Mouse (Mus musculus) gastrocnemius, adult 8-10 months (tissue): ENCODE measurements around the gene Sept9. TPM values are rescaled to one million over a fixed set of nuclear protein-coding genes. Genes with fewer than 3 reads are reported as not detected.

Experiments
- DNase-seq, 2 experiments: peaks; one replicate each; pipeline ENCODE4 v3.0.0; 2022; ENCODE audit warnings: low spot score in 2 of 2
- total RNA-seq, 4 experiments: library from RNA; stranded (reverse); gene quantifications; 2 replicates each; pipeline ENCODE4 v1.2.4; 2022

Gene Sept9
- total RNA-seq, 4 experiments from 2014 or later, result 5.7 to 16.2 (median 12.4) TPM

DNA sequence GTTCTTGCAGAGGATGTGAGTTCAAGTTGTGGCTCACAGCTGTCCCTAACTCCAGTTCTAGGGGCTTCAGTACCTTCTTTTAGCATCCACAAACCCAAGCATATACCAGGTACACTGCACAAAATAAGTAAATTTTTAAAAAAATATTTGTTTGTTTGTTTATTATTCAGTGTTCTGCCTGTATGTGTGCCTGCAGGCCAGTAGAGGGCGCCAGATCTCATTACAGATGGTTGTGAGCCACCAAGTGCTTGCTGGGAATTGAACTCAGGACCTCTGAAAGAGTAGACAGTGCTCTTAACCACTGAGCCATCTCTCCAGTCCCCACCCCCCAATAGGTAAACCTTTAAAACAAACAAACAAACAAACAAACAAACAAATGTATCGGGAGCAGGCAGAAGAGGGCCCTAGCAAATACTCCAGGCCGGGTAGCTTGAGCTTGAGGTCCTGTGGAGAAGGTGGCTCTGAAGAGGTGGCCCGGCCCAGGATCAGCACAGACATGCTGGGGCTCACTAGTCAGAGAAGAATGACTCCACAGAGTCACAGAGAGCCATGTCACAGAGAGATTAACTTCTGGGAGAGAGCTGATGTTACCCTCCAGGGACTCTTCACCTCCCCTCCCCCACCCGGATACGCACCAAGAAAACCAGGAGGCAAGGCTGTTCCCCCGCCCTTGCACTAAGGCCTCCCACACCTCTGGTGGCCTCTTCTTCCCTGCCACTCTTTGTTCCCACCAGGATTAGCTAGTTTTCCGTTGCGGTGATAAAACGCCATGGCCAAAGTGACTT lies 202.3 kb downstream of the Sept9 start:
- DNase-seq, result no peak

GRCm38 (mm10) chr11:117402550-117402949 lies 203.1 kb downstream of the Sept9 start:
- no peak for DNase-seq

DNA sequence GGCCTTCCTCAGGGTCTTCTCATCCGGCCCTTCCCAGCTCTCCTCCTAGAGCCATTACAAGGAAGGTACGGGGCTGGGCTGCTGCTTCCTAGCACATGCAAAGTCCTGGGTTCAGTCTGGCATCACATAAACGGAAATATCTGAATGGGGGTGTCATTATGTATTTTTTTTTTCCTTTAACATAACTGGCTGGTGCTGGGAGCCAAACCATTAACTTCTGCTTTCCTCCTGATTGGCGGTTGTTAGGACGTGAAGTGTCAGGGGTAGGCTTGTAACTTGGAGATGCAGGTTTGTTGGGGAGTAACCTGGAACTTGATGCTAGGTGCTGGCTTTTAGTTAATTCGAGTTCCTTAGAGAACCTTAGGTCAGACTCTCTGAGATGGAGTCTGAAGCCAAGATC lies 203.6 kb downstream of the Sept9 start:
- no peak for DNase-seq

DNA sequence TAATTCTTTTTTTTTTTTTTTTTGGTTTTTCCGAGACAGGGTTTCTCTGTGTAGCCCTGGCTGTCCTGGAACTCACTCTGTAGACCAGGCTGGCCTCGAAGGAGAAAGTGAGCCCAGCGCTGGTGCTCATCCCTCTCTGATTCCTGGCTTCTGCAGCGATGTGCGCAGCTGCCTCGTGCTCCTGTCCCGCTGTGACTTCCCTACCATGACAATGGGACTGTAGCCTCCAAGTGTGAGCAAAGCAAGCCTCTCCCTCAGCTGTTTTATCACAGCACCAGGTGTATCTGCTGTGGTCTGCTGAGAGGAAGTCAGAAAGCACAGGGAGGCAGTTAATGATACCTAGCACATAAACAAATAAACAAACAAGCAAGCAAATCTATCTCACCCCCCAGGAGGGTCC lies 204.3 kb downstream of the Sept9 start:
- no peak for DNase-seq

- no peak for DNase-seq
Observed at GRCm38 (mm10) chr11:117406711-117407110, 207.2 kb downstream of the Sept9 start.

DNA sequence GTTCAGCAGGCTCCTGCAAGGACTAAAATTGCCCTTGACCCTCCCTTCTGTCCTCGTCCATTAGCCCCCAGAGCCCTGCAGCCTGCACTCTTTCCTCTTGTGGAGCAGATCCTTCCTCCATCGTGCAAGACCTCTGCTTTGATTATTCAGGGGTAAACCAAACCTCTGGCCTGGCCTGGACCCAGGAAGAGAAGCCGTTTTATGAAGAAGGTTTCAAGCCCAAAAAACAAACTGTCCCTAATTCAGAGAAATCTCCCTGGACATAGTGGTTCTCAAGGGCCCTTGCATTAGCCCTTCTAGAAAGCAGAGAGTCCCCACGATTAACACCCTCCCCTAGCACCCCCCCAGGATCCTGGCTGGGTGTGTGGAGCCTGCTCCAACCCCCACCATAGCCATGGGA lies 207.7 kb downstream of the Sept9 start:
- DNase-seq, result no peak

DNA sequence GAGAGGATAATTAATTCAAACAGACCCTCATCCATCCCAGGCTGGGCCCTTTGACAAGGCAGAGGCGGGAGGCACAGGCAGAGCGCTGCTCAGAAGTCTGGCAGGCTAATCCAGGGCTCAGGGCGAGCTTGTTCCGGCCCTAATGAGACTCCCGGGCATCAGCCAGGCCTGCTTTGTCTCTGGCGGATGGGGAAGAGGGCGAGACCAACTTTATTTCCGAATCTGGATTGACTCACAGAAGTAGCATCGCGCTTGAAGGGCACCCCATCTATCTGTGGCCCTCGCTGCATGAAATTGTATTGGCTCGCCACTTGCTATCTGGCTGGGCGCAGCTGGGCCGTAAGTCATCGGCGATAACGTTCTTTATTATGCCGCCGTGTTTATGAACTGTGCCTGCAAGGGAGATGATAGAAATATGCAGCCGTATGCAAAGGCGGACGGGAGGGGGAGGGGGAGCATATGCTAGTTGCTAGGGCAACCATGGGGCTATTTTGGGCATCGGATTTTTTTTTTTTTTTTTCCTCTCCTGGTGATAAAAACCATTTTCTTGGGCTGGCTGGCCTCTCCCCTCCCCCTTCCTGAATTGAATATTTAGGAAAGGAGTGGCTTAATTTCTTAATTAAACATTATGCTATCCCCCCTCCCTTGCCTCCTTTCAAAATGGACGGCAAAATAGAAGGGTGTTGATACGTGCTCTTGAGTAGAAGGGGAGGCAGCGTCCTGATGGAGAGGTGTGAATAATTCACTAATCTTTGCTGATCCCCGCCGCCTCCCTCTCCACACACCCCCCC lies 208.4 kb downstream of the Sept9 start:
- no peak for DNase-seq

- DNase-seq, result no peak
Observed at GRCm38 (mm10) chr11:117408442-117409031, 209.1 kb downstream of the Sept9 start.

GRCm38 (mm10) chr11:117409331-117409730 lies 209.9 kb downstream of the Sept9 start:
- DNase-seq, result no peak

DNA sequence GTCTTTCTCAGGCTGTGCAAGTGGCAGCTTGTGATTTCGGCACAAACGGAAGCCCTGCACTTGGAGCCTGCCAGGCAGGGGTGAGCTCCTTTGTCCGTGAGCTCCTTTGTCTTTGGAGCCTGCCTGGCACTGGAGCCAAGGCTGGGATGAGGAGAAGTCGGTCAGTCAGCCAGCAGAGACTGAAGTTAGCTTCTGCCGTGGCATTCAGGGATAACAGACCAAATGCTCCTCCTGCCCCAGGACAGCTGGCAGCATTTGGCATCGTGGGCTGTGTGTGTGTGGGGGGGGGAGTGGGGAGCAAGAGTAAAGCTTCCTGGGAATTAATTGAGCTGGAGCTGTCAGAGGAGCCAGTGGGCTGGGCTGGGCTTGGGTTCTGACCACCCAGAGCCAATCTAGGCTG lies 210.6 kb downstream of the Sept9 start:
- DNase-seq, result no peak

DNA sequence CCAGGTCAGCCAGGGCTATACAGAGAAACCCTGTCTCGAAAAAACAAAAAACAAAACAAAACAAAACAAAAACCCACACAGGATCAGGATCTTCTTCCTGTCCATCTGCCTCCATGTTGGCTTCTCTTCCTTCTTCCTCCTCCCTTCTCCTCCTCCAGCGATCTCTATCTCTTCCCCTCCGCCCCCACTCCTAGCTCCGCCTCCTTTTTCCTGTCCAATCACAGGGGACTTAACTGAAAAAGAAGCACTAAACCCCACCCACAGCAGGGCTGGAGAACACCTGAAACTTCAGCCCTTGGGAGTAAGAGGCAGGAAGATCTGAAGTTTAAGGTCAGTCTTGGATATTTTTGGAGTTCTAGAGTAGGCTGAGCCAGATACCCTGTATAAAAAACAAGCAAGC lies 212.2 kb downstream of the Sept9 start:
- DNase-seq, result no peak

Other genes starting within 250 kb of the Sept9 start
- 10 to 100 TPM; 42.6 to 56.1 (median 50.7) TPM for gene Sec14l1, start 84.5 kb upstream of the Sept9 start, total RNA-seq